Mouse (Mus musculus): ENCODE measurements around the gene Cdc42ep3. TPM values are rescaled to one million over a fixed set of nuclear protein-coding genes. Genes with fewer than 3 reads are reported as not detected.

Cdc42ep3 gene
- polyA plus RNA-seq, 1 experiment, result 11.9 TPM

- no peak for DNase-seq (ENCODE audit: low read depth)
These were observed 63.2 kb downstream of the Cdc42ep3 start for GRCm38 (mm10) chr17:79291672-79292071.

GRCm38 (mm10) chr17:79290697-79291096 lies 64.2 kb downstream of the Cdc42ep3 start:
- DNase-seq (ENCODE audit: low read depth), result no peak

- no peak for DNase-seq (ENCODE audit: low read depth)
These were observed 67.6 kb downstream of the Cdc42ep3 start for GRCm38 (mm10) chr17:79287302-79287701.

DNA sequence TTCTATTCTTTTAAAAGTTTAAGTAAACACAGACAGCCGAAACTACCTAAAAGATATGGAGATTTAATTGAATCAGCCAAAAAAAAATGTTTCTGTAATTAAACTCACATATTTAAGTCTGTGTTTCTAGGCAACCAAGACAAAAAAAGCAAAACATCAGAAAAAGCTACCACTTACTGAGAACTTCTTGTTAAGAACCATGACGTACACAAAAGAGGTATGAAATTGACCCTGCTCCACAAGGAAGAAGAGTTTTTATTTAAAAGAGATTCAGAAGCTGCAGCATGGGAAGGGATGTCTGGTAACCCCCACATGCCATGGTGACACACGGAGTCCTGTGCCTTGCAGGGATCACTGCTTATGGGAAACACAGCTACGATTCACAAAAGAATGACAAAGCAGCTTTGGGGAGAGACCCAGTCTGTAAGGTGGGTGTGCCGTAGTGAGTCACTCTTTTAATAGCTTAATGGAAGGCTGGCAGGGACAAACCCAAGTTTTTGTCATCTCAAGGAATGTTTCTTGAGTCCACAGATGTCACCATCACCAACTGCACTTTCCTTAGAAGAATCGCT lies 69.8 kb downstream of the Cdc42ep3 start:
- no peak for DNase-seq (ENCODE audit: low read depth)

Measured in gonadal fat pad, adult 2 months (tissue).